Mouse (Mus musculus) midbrain, embryonic 11.5 days (tissue): ENCODE results near the gene Max. TPM values are rescaled to one million over a fixed set of nuclear protein-coding genes. Genes with fewer than 3 reads are reported as not detected.

Experiments used
- ATAC-seq: fragments of 200-750 bp; cut with Nextera tagmentation; 2 replicates; pipeline ENCODE4 v1.8.0; 2017; ENCODE audit warnings: moderate TSS enrichment, moderate library complexity; ENCODE audit not compliant: low FRiP score
- DNase-seq: peaks from one replicate; pipeline ENCODE4 v3.0.0; 2015; ENCODE audit warnings: low spot score; ENCODE audit errors: missing footprints
- H3K27ac ChIP-seq: fragments of 300-500 bp; sonication (generic); 2 replicates; pipeline ENCODE4 v1.5.1; 2014; ENCODE audit warnings: low read depth, low read length
- H3K27me3 ChIP-seq: fragments of 300-500 bp; sonication (generic); 2 replicates; pipeline ENCODE4 v1.6.1; 2014; ENCODE audit warnings: mild to moderate bottlenecking, low read length, moderate library complexity, mixed read lengths; ENCODE audit not compliant: control insufficient read depth, insufficient read depth
- H3K36me3 ChIP-seq: fragments of 300-500 bp; sonication (generic); 2 replicates; pipeline ENCODE4 v1.6.1; 2014; ENCODE audit warnings: mild to moderate bottlenecking, low read length, moderate library complexity, mixed read lengths; ENCODE audit not compliant: control insufficient read depth, insufficient read depth
- H3K4me1 ChIP-seq: fragments of 300-500 bp; sonication (generic); 2 replicates; pipeline ENCODE4 v1.6.1; 2014; ENCODE audit warnings: low read length; ENCODE audit not compliant: control insufficient read depth, insufficient read depth
- H3K4me2 ChIP-seq: fragments of 300-500 bp; sonication (generic); 2 replicates; pipeline ENCODE4 v1.6.1; 2014; ENCODE audit warnings: mild to moderate bottlenecking, moderate library complexity
- H3K4me3 ChIP-seq: fragments of 300-500 bp; sonication (generic); 2 replicates; pipeline ENCODE4 v1.5.1; 2014; ENCODE audit warnings: low read depth, low read length
- H3K9ac ChIP-seq: fragments of 300-500 bp; sonication (generic); 2 replicates; pipeline ENCODE4 v1.6.1; 2014; ENCODE audit warnings: low read length
- H3K9me3 ChIP-seq: fragments of 300-500 bp; sonication (generic); 2 replicates; pipeline ENCODE4 v1.6.1; 2016; ENCODE audit warnings: low read length; ENCODE audit not compliant: control insufficient read depth
- WGBS: fragments of 180-500 bp; shearing (Covaris S2); extraction: QIAGEN DNeasy Blood & Tissue Kit; methylation state at CpG from one replicate; pipeline ENCODE4 v1.1.7; 2014; 5-methylcytosine and 5-hydroxymethylcytosine counted together
- polyA plus RNA-seq: library from polyadenylated mRNA; unstranded; fragments of >200 nt; fragmentation: Nextera tagmentation; extraction: Ambion mirVana; gene quantifications from 2 replicates; pipeline ENCODE4 v1.2.1, GENCODE M21; 2014

Gene Max
- polyA plus RNA-seq, 1 experiment from 2014 or later: 29.2 TPM

DNA sequence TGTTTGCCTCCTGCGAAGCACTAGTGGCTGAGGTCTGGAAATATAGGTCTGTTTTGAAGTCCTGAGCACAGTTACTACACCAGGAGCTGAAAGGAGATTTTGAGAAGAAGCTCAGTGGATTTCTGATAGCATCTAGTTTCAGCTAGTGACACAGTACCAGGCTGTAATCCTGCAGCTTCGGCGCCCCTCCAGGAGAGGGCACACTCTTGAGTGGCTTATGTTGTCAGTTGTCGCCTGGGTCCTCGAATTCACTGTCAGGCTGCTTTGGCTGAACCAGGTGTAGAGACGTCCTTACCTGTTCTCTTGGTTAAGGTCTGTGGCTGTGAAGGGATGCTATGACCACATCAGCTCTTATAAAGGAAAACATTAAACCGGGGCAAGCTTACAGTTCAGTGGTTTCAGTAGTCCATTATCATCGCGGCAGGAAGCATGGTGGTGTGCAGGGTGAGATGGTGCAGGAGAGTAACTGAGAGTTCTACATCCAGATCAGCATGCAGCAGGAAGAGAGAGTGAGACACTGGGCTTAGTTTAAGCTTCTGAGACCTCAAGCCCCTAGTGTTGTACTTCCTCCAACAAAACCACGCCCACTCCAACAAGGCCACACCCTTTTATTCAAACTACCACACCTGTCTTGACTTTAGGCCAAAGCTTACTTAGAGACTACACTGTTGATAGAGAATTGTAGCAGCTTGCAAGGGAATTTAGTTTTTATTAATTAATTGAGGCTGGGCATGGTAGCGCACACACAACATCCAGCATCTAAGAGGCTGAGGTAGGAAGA is 72.4 kb downstream of the Max start:
- H3K36me3 ChIP-seq: no peaks in the 10 kb centered on the region
- WGBS: 92% methylated on average over 11 of the region's 11 CpGs

DNA sequence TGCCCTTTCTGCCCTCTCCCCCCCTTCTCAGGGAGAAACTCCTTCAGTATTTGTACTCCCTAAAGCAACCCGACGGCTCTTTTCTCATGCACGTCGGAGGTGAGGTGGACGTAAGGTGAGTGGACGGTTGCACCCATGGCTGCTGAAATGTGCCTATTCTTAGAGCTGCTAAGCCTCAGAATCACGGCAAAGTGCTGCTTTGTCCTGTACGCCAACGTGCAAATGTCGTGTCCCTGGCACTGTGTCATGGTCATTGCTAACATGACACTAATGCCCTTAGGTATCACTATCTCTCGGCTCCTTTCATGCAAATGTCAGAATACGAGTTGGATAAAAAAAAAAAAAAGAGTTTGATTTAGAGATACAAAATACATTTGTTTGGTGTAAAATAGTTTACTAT is 74.1 kb downstream of the Max start:
- 93% methylated on average over 12 of the region's 12 CpGs for WGBS
- no peaks in the 10 kb centered on the region for H3K36me3 ChIP-seq
- H3K9me3 ChIP-seq: no peaks in the 10 kb centered on the region
- ATAC-seq (no peak), DNase-seq (no peak)
- H3K4me2 ChIP-seq: no peak overlapping the region
- H3K4me3 ChIP-seq: no peak overlapping the region
- no peaks in the 10 kb centered on the region for H3K27me3 ChIP-seq
- H3K9ac ChIP-seq: no peak overlapping the region
- no peak overlapping the region for H3K27ac ChIP-seq
- H3K4me1 ChIP-seq: no peaks in the 10 kb centered on the region

More for the DNA sequence above, 72.4 kb downstream of the Max start:
- Histone ChIP-seq H3K4me2 (no peak overlapping the region), H3K27ac (no peak overlapping the region), H3K9ac (no peak overlapping the region), H3K4me3 (no peak overlapping the region), H3K27me3 (no peaks in the 10 kb centered on the region), H3K4me1 (no peaks in the 10 kb centered on the region), H3K9me3 (no peaks in the 10 kb centered on the region)
- no peak for ATAC-seq
- DNase-seq: no peak

Other genes starting within 250 kb of the Max start
- gene Churc1, start 196.7 kb downstream of the Max start, polyA plus RNA-seq: 81.9 and 86.8 TPM in 2 replicates
- 42.7 and 43.5 TPM in 2 replicates for gene Fntb, start 196.6 kb downstream of the Max start, polyA plus RNA-seq
- gene Gpx2, start 166.6 kb downstream of the Max start, polyA plus RNA-seq: not detected in 2 replicates
- gene Rab15, start 139.3 kb downstream of the Max start, polyA plus RNA-seq: 7.7 and 10.1 TPM in 2 replicates